Mouse (Mus musculus) yolk sac, embryonic 10.5 days (tissue): ENCODE measurements around the gene Actn1.
A peak's percentile ranks its signal among the peaks of the same experiment; 100 is the strongest.

Source experiments
- DNase-seq: peaks from one replicate; pipeline ENCODE4 v3.0.0-alpha.2; 2017; ENCODE audit warnings: low spot score

Actn1 gene

GRCm38 (mm10) chr12:80135173-80135572 lies 125.0 kb downstream of the Actn1 start:
- no peak for DNase-seq

GRCm38 (mm10) chr12:80133011-80133545 lies 127.1 kb downstream of the Actn1 start:
- no peak for DNase-seq

- peak; percentile 90 for DNase-seq
These were observed 127.7 kb downstream of the Actn1 start for GRCm38 (mm10) chr12:80132250-80133003.

GRCm38 (mm10) chr12:80131359-80132249 lies 128.6 kb downstream of the Actn1 start:
- no peak for DNase-seq

GRCm38 (mm10) chr12:80130558-80131358 lies 129.4 kb downstream of the Actn1 start:
- peak; percentile 85 for DNase-seq

- no peak for DNase-seq
These were observed 130.6 kb downstream of the Actn1 start for GRCm38 (mm10) chr12:80129531-80129930.

GRCm38 (mm10) chr12:80127191-80127762 lies 132.9 kb downstream of the Actn1 start:
- no peak for DNase-seq

GRCm38 (mm10) chr12:80125316-80125715 lies 134.9 kb downstream of the Actn1 start:
- DNase-seq = no peak

GRCm38 (mm10) chr12:80124756-80125155 lies 135.4 kb downstream of the Actn1 start:
- no peak for DNase-seq

- no peak for DNase-seq
These were observed 136.0 kb downstream of the Actn1 start for GRCm38 (mm10) chr12:80124211-80124610.

- peak; percentile 77 for DNase-seq
These were observed 136.9 kb downstream of the Actn1 start for GRCm38 (mm10) chr12:80123227-80123803.

- DNase-seq = no peak
These were observed 138.7 kb downstream of the Actn1 start for GRCm38 (mm10) chr12:80121438-80121837.

GRCm38 (mm10) chr12:80118588-80118987 lies 141.6 kb downstream of the Actn1 start:
- DNase-seq = no peak
